Mouse (Mus musculus) hindbrain, embryonic 13.5 days (tissue): ENCODE results near the gene Baiap2. TPM values are rescaled to one million over a fixed set of nuclear protein-coding genes. Genes with fewer than 3 reads are reported as not detected.

Source experiments
- ATAC-seq: fragments of 200-750 bp; cut with Nextera tagmentation; 2 replicates; pipeline ENCODE4 v1.8.0; 2017; ENCODE audit warnings: moderate TSS enrichment; ENCODE audit not compliant: low FRiP score
- H3K27ac ChIP-seq: fragments of 300-500 bp; sonication (generic); 2 replicates; pipeline ENCODE4 v1.5.1; 2015; ENCODE audit warnings: inconsistent platforms, mild to moderate bottlenecking, moderate library complexity
- H3K27me3 ChIP-seq: fragments of 300-500 bp; sonication (generic); 2 replicates; pipeline ENCODE4 v1.6.1; 2015; ENCODE audit warnings: mild to moderate bottlenecking, inconsistent platforms
- H3K36me3 ChIP-seq: fragments of 300-500 bp; sonication (generic); 2 replicates; pipeline ENCODE4 v1.6.1; 2015; ENCODE audit warnings: mild to moderate bottlenecking, inconsistent platforms
- H3K4me1 ChIP-seq: fragments of 300-500 bp; sonication (generic); replicated peaks from 2 replicates; pipeline ENCODE4 v1.6.1; 2015; ENCODE audit warnings: inconsistent platforms
- H3K4me2 ChIP-seq: fragments of 300-500 bp; sonication (generic); 2 replicates; pipeline ENCODE4 v1.6.1; 2015; ENCODE audit warnings: inconsistent platforms, mild to moderate bottlenecking, moderate library complexity
- H3K4me3 ChIP-seq: fragments of 300-500 bp; sonication (generic); 2 replicates; pipeline ENCODE4 v1.5.1; 2015; ENCODE audit warnings: mild to moderate bottlenecking, inconsistent platforms
- H3K9ac ChIP-seq: fragments of 300-500 bp; sonication (generic); 2 replicates; pipeline ENCODE4 v1.6.1; 2015; ENCODE audit warnings: mild to moderate bottlenecking, inconsistent platforms
- H3K9me3 ChIP-seq: fragments of 300-500 bp; sonication (generic); 2 replicates; pipeline ENCODE4 v1.6.1; 2016; ENCODE audit warnings: inconsistent platforms
- WGBS: fragments of 180-500 bp; shearing (Covaris S2); methylation state at CpG from one replicate; pipeline ENCODE4 v1.1.7; 2015; 5-methylcytosine and 5-hydroxymethylcytosine counted together
- polyA plus RNA-seq: library from polyadenylated mRNA; unstranded; fragments of >200 nt; fragmentation: Nextera tagmentation; extraction: Ambion mirVana; gene quantifications from 2 replicates; pipeline ENCODE4 v1.2.1, GENCODE M21; 2015

Gene Baiap2
- polyA plus RNA-seq, 1 experiment from 2014 or later, result 10.0 TPM

DNA sequence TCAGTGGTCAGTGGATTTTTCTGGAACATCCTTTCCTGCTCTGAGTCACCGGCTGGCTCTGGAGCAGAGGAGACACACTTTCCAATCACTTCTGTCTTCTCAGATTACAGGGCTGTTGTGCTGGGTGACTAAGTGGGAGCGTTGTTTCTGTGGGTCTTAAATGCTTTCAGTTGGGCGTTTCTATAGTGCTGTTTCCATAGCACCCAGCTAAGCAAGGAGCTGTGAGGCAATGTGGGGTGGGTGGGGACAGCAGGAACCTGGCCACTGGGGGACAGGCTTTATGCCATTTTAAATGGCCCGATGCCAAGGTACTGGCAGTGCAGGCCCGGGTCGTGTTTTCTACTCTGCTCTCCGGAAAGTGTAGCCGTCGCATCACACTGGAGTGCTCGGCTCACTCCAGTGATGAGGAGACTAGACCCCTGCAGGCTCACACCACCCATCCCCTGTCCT lies 46.6 kb downstream of the Baiap2 start:
- Histone ChIP-seq H3K27ac (peak overlapping the region; percentile 62), H3K4me2 (0 out of 2 replicates have a peak overlapping the region, but pooled peaks have one; percentile 1), H3K4me1 (peaks cover 38% of the 10 kb centered on the region), H3K9me3 (no peaks in the 10 kb centered on the region), H3K9ac (no peak overlapping the region), H3K36me3 (0 out of 2 replicates have a peak, but pooled peaks cover 3% of the 10 kb centered on the region), H3K4me3 (no peak overlapping the region), H3K27me3 (no peaks in the 10 kb centered on the region)
- 20% methylated on average over 10 of the region's 10 CpGs for WGBS
- ATAC-seq, result peak; percentile 55; the same call in 1 of the 2 replicates

DNA sequence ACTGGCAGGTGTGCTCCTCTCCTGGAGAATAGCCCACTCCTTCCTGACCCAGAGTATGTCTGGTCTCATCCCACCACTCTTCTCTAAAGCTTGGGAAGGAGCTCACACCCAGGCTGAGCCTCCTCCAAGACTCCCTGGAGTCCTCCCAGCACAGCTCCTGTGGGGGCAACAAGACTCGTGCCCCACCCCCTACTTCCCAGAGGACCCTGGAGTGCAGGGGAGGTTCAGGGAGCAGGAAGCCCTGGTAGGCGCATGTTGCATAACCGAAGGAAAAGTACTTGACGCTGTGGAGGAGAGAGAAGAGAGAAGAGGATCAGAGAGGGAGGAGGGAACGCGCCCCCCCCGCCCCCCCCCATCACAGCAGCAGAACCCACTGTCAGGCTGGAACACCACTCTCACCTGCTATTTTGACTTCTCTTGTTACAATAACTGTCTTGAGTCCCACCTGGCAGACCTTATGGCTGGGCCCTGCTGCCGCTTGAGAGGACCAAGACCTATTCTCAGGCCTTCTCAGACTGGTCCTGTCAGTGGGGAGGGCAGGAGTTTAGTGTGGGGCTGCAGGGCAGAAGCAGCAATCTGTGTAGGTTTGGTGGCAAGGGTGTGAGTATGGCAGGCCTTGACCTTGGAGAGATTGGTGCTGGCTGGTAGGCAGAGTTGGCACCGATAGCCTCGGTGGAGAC lies 48.2 kb downstream of the Baiap2 start:
- no peak for ATAC-seq
- H3K4me3 ChIP-seq, result no peak overlapping the region
- peak overlapping the region; percentile 35; the same call in 1 of the 2 replicates for H3K9ac ChIP-seq
- peaks cover 3% of the 10 kb centered on the region; the same call in 1 of the 2 replicates for H3K36me3 ChIP-seq
- peak overlapping the region; percentile 12; the same call in 1 of the 2 replicates for H3K27ac ChIP-seq
- H3K9me3 ChIP-seq, result no peaks in the 10 kb centered on the region
- H3K27me3 ChIP-seq, result no peaks in the 10 kb centered on the region
- peaks cover 38% of the 10 kb centered on the region for H3K4me1 ChIP-seq
- H3K4me2 ChIP-seq, result peak overlapping the region; percentile 30
- WGBS, result 49% methylated on average over 10 of the region's 10 CpGs

- Histone ChIP-seq H3K36me3 (peaks cover 3% of the 10 kb centered on the region; the same call in 1 of the 2 replicates), H3K9ac (peak overlapping the region; percentile 35; the same call in 1 of the 2 replicates), H3K4me3 (no peak overlapping the region), H3K27ac (no peak overlapping the region), H3K9me3 (no peaks in the 10 kb centered on the region), H3K27me3 (no peaks in the 10 kb centered on the region), H3K4me2 (peak overlapping the region; percentile 30), H3K4me1 (peaks cover 38% of the 10 kb centered on the region)
- 11% methylated on average over 10 of the region's 10 CpGs for WGBS
- peak; percentile 76 for ATAC-seq
Measured at GRCm38 (mm10) chr11:119991338-119991678, 48.7 kb downstream of the Baiap2 start.

GRCm38 (mm10) chr11:119997351-119997750 lies 54.8 kb downstream of the Baiap2 start:
- no peaks in the 10 kb centered on the region for H3K27me3 ChIP-seq
- no peak overlapping the region for H3K27ac ChIP-seq
- no peaks in the 10 kb centered on the region for H3K9me3 ChIP-seq
- H3K9ac ChIP-seq, result no peak overlapping the region
- peaks cover 13% of the 10 kb centered on the region for H3K36me3 ChIP-seq
- H3K4me3 ChIP-seq, result no peak overlapping the region
- peaks cover 7% of the 10 kb centered on the region for H3K4me1 ChIP-seq
- 83% methylated on average over 16 of the region's 16 CpGs for WGBS
- no peak for ATAC-seq
- no peak overlapping the region for H3K4me2 ChIP-seq

DNA sequence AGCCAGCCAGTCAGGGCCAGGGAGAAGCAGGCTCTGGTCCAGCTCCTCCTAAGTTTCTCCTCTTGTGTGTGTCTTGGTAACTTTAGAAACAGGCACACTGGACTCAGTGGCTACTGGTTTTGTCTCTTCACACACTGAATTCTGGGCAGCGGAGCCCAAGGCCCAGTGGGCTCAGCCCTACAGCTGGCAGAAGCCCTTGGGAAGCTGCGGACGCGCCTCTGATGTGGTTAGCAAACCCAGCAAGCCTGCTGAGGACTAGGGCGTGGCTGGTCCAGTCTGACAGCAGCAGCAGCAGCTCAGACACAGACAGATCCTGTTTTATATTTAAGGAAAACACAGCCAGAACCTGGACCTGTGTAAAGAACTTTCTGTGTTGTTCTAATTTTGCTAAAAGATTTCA lies 59.5 kb downstream of the Baiap2 start:
- H3K36me3 ChIP-seq, result peaks cover 34% of the 10 kb centered on the region
- ATAC-seq, result no peak
- peaks cover 7% of the 10 kb centered on the region for H3K4me1 ChIP-seq
- H3K4me3 ChIP-seq, result no peak overlapping the region
- 77% methylated on average over 5 of the region's 5 CpGs for WGBS
- H3K9me3 ChIP-seq, result no peaks in the 10 kb centered on the region
- H3K4me2 ChIP-seq, result no peak overlapping the region
- H3K27ac ChIP-seq, result no peak overlapping the region
- H3K9ac ChIP-seq, result 0 out of 2 replicates have a peak overlapping the region, but pooled peaks have one; percentile 3
- H3K27me3 ChIP-seq, result no peaks in the 10 kb centered on the region

DNA sequence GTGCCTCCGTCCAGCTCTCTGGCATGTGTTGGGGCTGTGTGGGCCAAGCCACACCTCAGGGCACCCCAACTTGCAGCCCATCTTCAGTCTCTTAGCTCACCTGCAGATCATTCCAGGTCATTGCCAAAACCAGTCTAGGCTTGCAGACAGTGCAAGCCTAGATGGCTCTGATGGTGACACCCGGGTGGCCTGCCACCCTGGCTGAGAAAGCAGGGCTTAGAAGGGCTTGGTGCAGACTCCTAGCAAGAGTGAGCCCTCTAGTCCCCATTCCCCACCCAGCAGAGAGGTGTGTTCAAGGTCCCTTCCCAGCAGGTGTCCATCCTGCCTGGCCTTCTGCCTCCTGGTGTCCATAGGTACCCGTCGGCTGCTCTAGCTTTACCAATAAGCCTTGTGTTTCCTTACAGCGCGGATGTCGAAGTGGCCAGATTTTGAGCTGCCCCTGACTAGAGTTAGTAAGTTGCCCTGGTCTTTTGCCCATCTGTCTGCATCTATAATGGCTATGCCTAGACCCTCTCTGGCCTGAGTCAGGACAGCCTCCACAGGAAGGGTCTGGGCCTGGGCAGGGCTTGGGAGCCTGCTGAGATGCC lies 60.2 kb downstream of the Baiap2 start:
- Histone ChIP-seq H3K4me1 (peaks cover 7% of the 10 kb centered on the region), H3K36me3 (peaks cover 27% of the 10 kb centered on the region), H3K9me3 (no peaks in the 10 kb centered on the region), H3K9ac (no peak overlapping the region), H3K27ac (no peak overlapping the region), H3K27me3 (no peaks in the 10 kb centered on the region), H3K4me3 (no peak overlapping the region), H3K4me2 (no peak overlapping the region)
- WGBS, result 93% methylated on average over 7 of the region's 7 CpGs
- ATAC-seq, result no peak

DNA sequence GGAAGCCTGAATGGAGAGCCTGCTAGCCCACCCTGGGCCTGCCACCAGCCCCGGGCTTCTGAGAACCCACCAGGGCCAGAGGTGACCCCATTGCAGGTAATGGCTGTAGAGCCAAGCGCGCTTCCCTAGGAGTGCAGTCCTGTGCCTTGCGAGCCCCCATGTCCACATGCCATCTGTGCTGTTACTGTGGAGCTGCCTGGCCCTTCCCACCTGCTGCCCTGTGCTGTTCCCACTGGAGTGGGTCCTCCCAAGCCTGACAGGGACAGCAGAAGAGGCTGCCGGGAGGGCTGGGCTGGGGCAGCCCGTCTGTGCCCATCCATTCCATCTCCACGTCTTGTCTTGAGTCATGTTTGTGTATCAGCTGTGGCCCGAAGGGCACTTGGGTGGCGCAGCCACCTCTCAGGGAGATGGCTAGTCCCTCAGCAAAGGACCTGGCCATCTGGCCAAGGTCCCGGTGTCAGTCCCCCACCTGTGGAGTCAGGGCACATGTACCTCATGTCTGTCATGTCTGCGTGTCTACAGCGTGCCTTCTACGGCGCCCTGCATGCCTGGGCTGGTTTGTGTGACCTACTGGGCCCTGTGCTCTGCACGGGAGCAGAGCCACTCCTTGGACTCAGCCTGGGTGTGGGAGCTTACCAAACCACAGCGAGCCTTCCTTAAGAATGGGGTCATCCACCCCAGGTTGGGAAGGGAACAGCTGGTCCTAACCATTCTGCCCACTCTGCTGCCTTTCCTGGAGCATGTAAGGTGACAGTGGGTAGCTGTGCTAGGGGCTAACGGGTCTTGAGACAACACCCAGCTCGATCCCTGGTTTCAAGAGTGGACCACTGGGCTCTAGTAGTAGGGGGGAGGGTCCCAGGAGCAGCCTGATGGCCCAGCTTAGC lies 63.1 kb downstream of the Baiap2 start:
- H3K9ac ChIP-seq, result no peak overlapping the region
- H3K4me1 ChIP-seq, result peaks cover 6% of the 10 kb centered on the region

DNA sequence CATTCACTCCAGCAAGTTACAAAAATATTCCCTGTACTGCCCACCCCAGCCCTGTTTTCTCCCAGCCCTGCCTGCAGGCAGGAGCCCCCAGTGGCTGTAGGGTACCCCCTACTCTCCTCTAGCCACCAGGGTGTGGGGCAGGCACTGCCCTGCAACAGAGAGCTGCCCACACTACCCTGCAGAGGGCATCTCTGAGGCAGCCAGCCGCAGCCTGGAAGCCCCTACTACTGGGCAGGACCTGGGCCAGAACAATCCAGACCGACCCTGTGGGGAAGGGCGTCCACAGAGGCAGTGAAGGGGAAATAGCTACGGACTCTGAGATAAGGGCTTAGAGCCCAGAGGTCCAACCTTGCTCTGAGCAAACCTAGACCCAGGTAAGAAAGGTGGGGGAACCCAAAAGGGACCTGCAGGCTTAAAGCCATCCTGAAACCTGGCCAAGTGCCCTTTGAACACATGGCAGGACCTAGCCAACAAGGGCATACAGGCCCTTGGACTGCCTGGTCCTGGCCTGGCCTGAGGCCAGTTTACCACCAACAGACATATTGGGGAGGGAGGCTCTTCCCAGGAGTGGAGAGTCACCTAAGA lies 65.0 kb downstream of the Baiap2 start:
- no peak overlapping the region for H3K4me2 ChIP-seq
- H3K4me3 ChIP-seq, result no peak overlapping the region
- WGBS, result 83% methylated on average over 4 of the region's 4 CpGs
- H3K36me3 ChIP-seq, result peaks cover 74% of the 10 kb centered on the region
- H3K9ac ChIP-seq, result no peak overlapping the region
- ATAC-seq, result no peak
- H3K27ac ChIP-seq, result no peak overlapping the region
- H3K27me3 ChIP-seq, result peaks cover 17% of the 10 kb centered on the region
- peaks cover 17% of the 10 kb centered on the region for H3K4me1 ChIP-seq
- no peaks in the 10 kb centered on the region for H3K9me3 ChIP-seq

More for the DNA sequence above, 63.1 kb downstream of the Baiap2 start:
- no peak overlapping the region for H3K4me2 ChIP-seq
- H3K4me3 ChIP-seq, result no peak overlapping the region
- ATAC-seq, result no peak
- WGBS, result 91% methylated on average over 18 of the region's 18 CpGs
- H3K36me3 ChIP-seq, result peaks cover 56% of the 10 kb centered on the region
- H3K9me3 ChIP-seq, result no peaks in the 10 kb centered on the region
- no peaks in the 10 kb centered on the region for H3K27me3 ChIP-seq
- H3K27ac ChIP-seq, result no peak overlapping the region

DNA sequence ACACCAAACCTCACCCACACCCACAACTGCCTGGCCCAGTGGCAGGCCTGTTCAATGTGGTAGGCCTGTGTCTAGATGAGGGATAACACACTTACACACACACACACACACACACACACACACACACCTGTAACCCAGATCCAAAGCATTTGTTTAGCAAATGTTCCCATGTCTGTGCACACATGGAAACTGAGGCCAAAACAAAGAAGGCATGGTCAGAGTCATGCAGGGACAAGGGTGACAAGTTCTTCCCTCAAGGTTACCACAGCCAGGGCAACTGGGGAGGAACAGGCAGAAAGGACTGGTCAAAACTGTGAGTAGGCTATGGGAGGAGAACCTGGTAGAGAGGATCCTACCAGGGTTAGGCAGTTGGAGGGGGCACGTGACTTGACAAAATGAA lies 65.9 kb downstream of the Baiap2 start:
- Histone ChIP-seq H3K27me3 (peaks cover 19% of the 10 kb centered on the region), H3K27ac (no peak overlapping the region), H3K9ac (no peak overlapping the region), H3K9me3 (no peaks in the 10 kb centered on the region), H3K4me3 (no peak overlapping the region), H3K4me1 (peaks cover 23% of the 10 kb centered on the region), H3K4me2 (no peak overlapping the region), H3K36me3 (peaks cover 75% of the 10 kb centered on the region)
- no peak for ATAC-seq
- 94% methylated on average over 1 of the region's 1 CpGs for WGBS

DNA sequence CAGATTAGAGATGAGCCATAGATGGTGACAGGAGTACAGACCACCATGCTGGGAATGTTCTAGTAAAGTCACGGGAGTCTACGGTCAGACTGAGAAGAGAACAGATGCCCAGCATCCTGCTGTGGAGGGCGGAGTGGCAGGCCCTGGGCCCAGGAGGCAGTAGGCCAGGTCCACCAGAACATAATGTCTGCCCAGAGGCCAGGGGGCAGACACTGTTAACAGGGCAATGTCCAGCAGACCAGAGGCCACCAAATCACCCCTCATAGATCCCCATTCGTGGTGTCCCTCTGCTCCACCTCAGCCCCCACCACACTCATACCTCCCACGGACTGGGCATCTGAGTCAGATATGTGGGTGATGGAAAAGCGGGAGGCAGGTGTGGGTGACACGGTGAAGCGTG lies 66.4 kb downstream of the Baiap2 start:
- no peak overlapping the region for H3K4me3 ChIP-seq
- WGBS, result 88% methylated on average over 8 of the region's 8 CpGs
- peaks cover 74% of the 10 kb centered on the region for H3K36me3 ChIP-seq
- no peaks in the 10 kb centered on the region for H3K9me3 ChIP-seq
- H3K4me2 ChIP-seq, result no peak overlapping the region
- H3K4me1 ChIP-seq, result peaks cover 26% of the 10 kb centered on the region
- H3K27ac ChIP-seq, result no peak overlapping the region
- peaks cover 19% of the 10 kb centered on the region for H3K27me3 ChIP-seq
- H3K9ac ChIP-seq, result no peak overlapping the region
- no peak for ATAC-seq

GRCm38 (mm10) chr11:120009937-120010336 lies 67.4 kb downstream of the Baiap2 start:
- ATAC-seq, result no peak
- Histone ChIP-seq H3K27ac (no peak overlapping the region), H3K4me3 (no peak overlapping the region), H3K36me3 (peaks cover 74% of the 10 kb centered on the region), H3K4me1 (peaks cover 31% of the 10 kb centered on the region), H3K9me3 (no peaks in the 10 kb centered on the region), H3K27me3 (peaks cover 25% of the 10 kb centered on the region), H3K9ac (no peak overlapping the region), H3K4me2 (no peak overlapping the region)
- 79% methylated on average over 20 of the region's 20 CpGs for WGBS
